Mouse (Mus musculus) yolk sac, embryonic 10.5 days (tissue): Measurements from ENCODE around the gene Klhl8.

ENCODE experiments used
- DNase-seq: peaks from one replicate; pipeline ENCODE4 v3.0.0-alpha.2; 2017; ENCODE audit warnings: low spot score

The Klhl8 gene

GRCm38 (mm10) chr5:103846609-103847008, 64.5 kb downstream of the Klhl8 start:
- no peak for DNase-seq

- no peak for DNase-seq
These were observed 64.9 kb downstream of the Klhl8 start for GRCm38 (mm10) chr5:103846154-103846551.

GRCm38 (mm10) chr5:103845418-103846153, 65.5 kb downstream of the Klhl8 start:
- no peak for DNase-seq

GRCm38 (mm10) chr5:103843938-103844337, 67.1 kb downstream of the Klhl8 start:
- no peak for DNase-seq

- no peak for DNase-seq
These were observed 71.8 kb downstream of the Klhl8 start for GRCm38 (mm10) chr5:103839265-103839626.

GRCm38 (mm10) chr5:103838550-103839264, 72.4 kb downstream of the Klhl8 start:
- no peak for DNase-seq

- DNase-seq, result no peak
These were observed 74.8 kb downstream of the Klhl8 start for GRCm38 (mm10) chr5:103836148-103836784.

- no peak for DNase-seq
These were observed 75.5 kb downstream of the Klhl8 start for GRCm38 (mm10) chr5:103835471-103836147.

- no peak for DNase-seq
These were observed 80.2 kb downstream of the Klhl8 start for GRCm38 (mm10) chr5:103830886-103831285.

GRCm38 (mm10) chr5:103829158-103829557, 81.9 kb downstream of the Klhl8 start:
- no peak for DNase-seq

- DNase-seq, result no peak
These were observed 82.3 kb downstream of the Klhl8 start for GRCm38 (mm10) chr5:103828729-103829128.

GRCm38 (mm10) chr5:103828304-103828703, 82.8 kb downstream of the Klhl8 start:
- no peak for DNase-seq

GRCm38 (mm10) chr5:103822949-103823348, 88.1 kb downstream of the Klhl8 start:
- DNase-seq, result no peak

GRCm38 (mm10) chr5:103821500-103822298, 89.4 kb downstream of the Klhl8 start:
- no peak for DNase-seq

- peak; percentile 58 for DNase-seq
These were observed 90.0 kb downstream of the Klhl8 start for GRCm38 (mm10) chr5:103821062-103821461.

GRCm38 (mm10) chr5:103819674-103820073, 91.4 kb downstream of the Klhl8 start:
- DNase-seq, result no peak

- no peak for DNase-seq
These were observed 92.5 kb downstream of the Klhl8 start for GRCm38 (mm10) chr5:103818602-103819001.

GRCm38 (mm10) chr5:103817754-103818153, 93.3 kb downstream of the Klhl8 start:
- DNase-seq, result peak; percentile 66

- no peak for DNase-seq
These were observed 94.3 kb downstream of the Klhl8 start for GRCm38 (mm10) chr5:103816718-103817117.

GRCm38 (mm10) chr5:103815249-103815617, 95.8 kb downstream of the Klhl8 start:
- no peak for DNase-seq

GRCm38 (mm10) chr5:103814551-103815248, 96.4 kb downstream of the Klhl8 start:
- peak; percentile 20 for DNase-seq
